Mouse (Mus musculus): ENCODE data around the gene Gsn. TPM values are rescaled to one million over a fixed set of nuclear protein-coding genes. Genes with fewer than 3 reads are reported as not detected.

The Gsn gene
- polyA plus RNA-seq, 1 experiment: 282 TPM

- H3K36me3 ChIP-seq (ENCODE audit: control insufficient read depth, insufficient read depth): peaks cover 30% of the 10 kb centered on the region
- no peak overlapping the region for H3K4me3 ChIP-seq
- no peaks in the 10 kb centered on the region for H3K79me2 ChIP-seq (ENCODE audit: control insufficient read depth, insufficient read depth)
- no peak overlapping the region for H3K4me2 ChIP-seq (ENCODE audit: low read depth)
- H3K27me3 ChIP-seq (ENCODE audit: control insufficient read depth, insufficient read depth, insufficient read length): no peaks in the 10 kb centered on the region
- TF ChIP-seq USF1 (IDR thresholded peaks at IDR 0.05; ENCODE audit: low read depth) (no peak), E2F4 (IDR thresholded peaks at IDR 0.05; ENCODE audit: insufficient read depth) (no peak), MYOG (IDR thresholded peaks at IDR 0.05; ENCODE audit: control insufficient read depth in 1 of 3, insufficient read depth in 1 of 3, insufficient read length in 2 of 3, low read depth in 2 of 3) (no peak), SRF (IDR thresholded peaks at IDR 0.05; ENCODE audit: control insufficient read depth, insufficient read length, low read depth) (no peak), CEBPB (IDR thresholded peaks at IDR 0.05; ENCODE audit: insufficient read depth, poor library complexity, severe bottlenecking) (no peak), POLR2AphosphoS2 (IDR thresholded peaks at IDR 0.05; ENCODE audit: insufficient read length, low read depth) (no peak)
- H3ac ChIP-seq (ENCODE audit: control insufficient read depth, insufficient read length): no peak overlapping the region
Observed at GRCm38 (mm10) chr2:35309906-35310493, 53.8 kb downstream of the Gsn start.

GRCm38 (mm10) chr2:35314300-35314699 is 58.1 kb downstream of the Gsn start:
- Histone ChIP-seq H3K4me3 (no peak overlapping the region), H3K27me3 (ENCODE audit: control insufficient read depth, insufficient read depth, insufficient read length) (no peaks in the 10 kb centered on the region), H3K36me3 (ENCODE audit: control insufficient read depth, insufficient read depth) (peaks cover 40% of the 10 kb centered on the region), H3K79me2 (ENCODE audit: control insufficient read depth, insufficient read depth) (no peaks in the 10 kb centered on the region), H3ac (ENCODE audit: control insufficient read depth, insufficient read length) (no peak overlapping the region), H3K4me2 (ENCODE audit: low read depth) (no peak overlapping the region)
- TF ChIP-seq MYOD1 (IDR thresholded peaks at IDR 0.05; ENCODE audit: control insufficient read depth in 1 of 3, insufficient read length in 2 of 3, low read depth in 2 of 3) (no peak), CEBPB (IDR thresholded peaks at IDR 0.05; ENCODE audit: insufficient read depth, poor library complexity, severe bottlenecking) (no peak), MYOG (IDR thresholded peaks at IDR 0.05; ENCODE audit: control insufficient read depth in 1 of 3, insufficient read depth in 1 of 3, insufficient read length in 2 of 3, low read depth in 2 of 3) (no peak)

GRCm38 (mm10) chr2:35317604-35318003 is 61.4 kb downstream of the Gsn start:
- H3K4me2 ChIP-seq (ENCODE audit: low read depth): no peak overlapping the region
- no peaks in the 10 kb centered on the region for H3K27me3 ChIP-seq (ENCODE audit: control insufficient read depth, insufficient read depth, insufficient read length)
- no peak overlapping the region for H3ac ChIP-seq (ENCODE audit: control insufficient read depth, insufficient read length)

GRCm38 (mm10) chr2:35318405-35318804 is 62.2 kb downstream of the Gsn start:
- Histone ChIP-seq H3K36me3 (ENCODE audit: control insufficient read depth, insufficient read depth) (peaks cover 48% of the 10 kb centered on the region), H3K4me3 (no peak overlapping the region), H3K4me2 (ENCODE audit: low read depth) (no peak overlapping the region), H3K27me3 (ENCODE audit: control insufficient read depth, insufficient read depth, insufficient read length) (no peaks in the 10 kb centered on the region), H3K79me2 (ENCODE audit: control insufficient read depth, insufficient read depth) (no peaks in the 10 kb centered on the region), H3ac (ENCODE audit: control insufficient read depth, insufficient read length) (no peak overlapping the region)
- TF ChIP-seq TCF3 (IDR thresholded peaks at IDR 0.05; ENCODE audit: insufficient read length, low read depth): no peak
- TF ChIP-seq MYOG (IDR thresholded peaks at IDR 0.05; ENCODE audit: control insufficient read depth in 1 of 3, insufficient read depth in 1 of 3, insufficient read length in 2 of 3, low read depth in 2 of 3): no peak
- TF ChIP-seq MYOD1 (IDR thresholded peaks at IDR 0.05; ENCODE audit: control insufficient read depth in 1 of 3, insufficient read length in 2 of 3, low read depth in 2 of 3): no peak

More at GRCm38 (mm10) chr2:35317604-35318003, 61.4 kb downstream of the Gsn start:
- TF ChIP-seq TCF12 (IDR thresholded peaks at IDR 0.05; ENCODE audit: insufficient read depth, poor library complexity, severe bottlenecking): no peak
- no peak for TF ChIP-seq REST (IDR thresholded peaks at IDR 0.05; ENCODE audit: insufficient read depth, insufficient read length)
- TF ChIP-seq CEBPB (IDR thresholded peaks at IDR 0.05; ENCODE audit: insufficient read depth, poor library complexity, severe bottlenecking): no peak
- no peak for TF ChIP-seq USF1 (IDR thresholded peaks at IDR 0.05; ENCODE audit: low read depth)
- TF ChIP-seq POLR2A (IDR thresholded peaks at IDR 0.05; ENCODE audit: insufficient read length, low read depth): no peak
- TF ChIP-seq MYOD1 (IDR thresholded peaks at IDR 0.05; ENCODE audit: control insufficient read depth in 1 of 3, insufficient read length in 2 of 3, low read depth in 2 of 3): no peak
- TF ChIP-seq E2F4 (IDR thresholded peaks at IDR 0.05; ENCODE audit: insufficient read depth): no peak
- TF ChIP-seq MAX (IDR thresholded peaks at IDR 0.05; ENCODE audit: low read depth): no peak
- no peak for TF ChIP-seq SRF (IDR thresholded peaks at IDR 0.05; ENCODE audit: control insufficient read depth, insufficient read length, low read depth)
- no peak for TF ChIP-seq TCF3 (IDR thresholded peaks at IDR 0.05; ENCODE audit: insufficient read length, low read depth)
- no peak for TF ChIP-seq POLR2AphosphoS2 (IDR thresholded peaks at IDR 0.05; ENCODE audit: insufficient read length, low read depth)
- no peak for TF ChIP-seq MYOG (IDR thresholded peaks at IDR 0.05; ENCODE audit: control insufficient read depth in 1 of 3, insufficient read depth in 1 of 3, insufficient read length in 2 of 3, low read depth in 2 of 3)
- Histone ChIP-seq H3K36me3 (ENCODE audit: control insufficient read depth, insufficient read depth) (peaks cover 53% of the 10 kb centered on the region), H3K79me2 (ENCODE audit: control insufficient read depth, insufficient read depth) (no peaks in the 10 kb centered on the region), H3K4me3 (no peak overlapping the region)

GRCm38 (mm10) chr2:35320399-35320798 is 64.2 kb downstream of the Gsn start:
- no peaks in the 10 kb centered on the region for H3K27me3 ChIP-seq (ENCODE audit: control insufficient read depth, insufficient read depth, insufficient read length)
- no peak for TF ChIP-seq CEBPB (IDR thresholded peaks at IDR 0.05; ENCODE audit: insufficient read depth, poor library complexity, severe bottlenecking)
- TF ChIP-seq SRF (IDR thresholded peaks at IDR 0.05; ENCODE audit: control insufficient read depth, insufficient read length, low read depth): no peak
- TF ChIP-seq REST (IDR thresholded peaks at IDR 0.05; ENCODE audit: insufficient read depth, insufficient read length): no peak
- TF ChIP-seq TCF3 (IDR thresholded peaks at IDR 0.05; ENCODE audit: insufficient read length, low read depth): no peak
- no peak for TF ChIP-seq MAX (IDR thresholded peaks at IDR 0.05; ENCODE audit: low read depth)
- no peak for TF ChIP-seq E2F4 (IDR thresholded peaks at IDR 0.05; ENCODE audit: insufficient read depth)
- TF ChIP-seq TCF12 (IDR thresholded peaks at IDR 0.05; ENCODE audit: insufficient read depth, poor library complexity, severe bottlenecking): no peak
- peak in 1 of 3 experiments; percentile 11 for TF ChIP-seq MYOD1 (IDR thresholded peaks at IDR 0.05; ENCODE audit: control insufficient read depth in 1 of 3, insufficient read length in 2 of 3, low read depth in 2 of 3)
- no peak overlapping the region for H3K4me2 ChIP-seq (ENCODE audit: low read depth)
- H3K79me2 ChIP-seq (ENCODE audit: control insufficient read depth, insufficient read depth): no peaks in the 10 kb centered on the region
- H3K4me3 ChIP-seq: no peak overlapping the region
- H3K36me3 ChIP-seq (ENCODE audit: control insufficient read depth, insufficient read depth): peaks cover 42% of the 10 kb centered on the region
- no peak overlapping the region for H3ac ChIP-seq (ENCODE audit: control insufficient read depth, insufficient read length)
